Mouse (Mus musculus) gastrocnemius, postnatal 36 days (tissue): Measurements from ENCODE around the gene Fhl3. TPM values are rescaled to one million over a fixed set of nuclear protein-coding genes. Genes with fewer than 3 reads are reported as not detected.
"Not testable (repeated sequence)": the region's sequence is repeated elsewhere in the genome, so short reads cannot be mapped to it uniquely, and the experiment has no call there.

ENCODE experiments used
- DNase-seq, 2 experiments: peaks; one replicate each; pipeline ENCODE4 v3.0.0; 2022
- intact Hi-C: fragments of 180-260 bp; cut with DNase I; formaldehyde crosslinking; loops from one replicate; pipeline ENCODE4 v1.15.1; 2025
- total RNA-seq, 2 experiments: library from RNA; stranded (reverse); gene quantifications; 2 replicates each; pipeline ENCODE4 v1.2.3; 2021

Fhl3 gene
- total RNA-seq, 2 experiments from 2014 or later: 216 to 338 TPM

DNA sequence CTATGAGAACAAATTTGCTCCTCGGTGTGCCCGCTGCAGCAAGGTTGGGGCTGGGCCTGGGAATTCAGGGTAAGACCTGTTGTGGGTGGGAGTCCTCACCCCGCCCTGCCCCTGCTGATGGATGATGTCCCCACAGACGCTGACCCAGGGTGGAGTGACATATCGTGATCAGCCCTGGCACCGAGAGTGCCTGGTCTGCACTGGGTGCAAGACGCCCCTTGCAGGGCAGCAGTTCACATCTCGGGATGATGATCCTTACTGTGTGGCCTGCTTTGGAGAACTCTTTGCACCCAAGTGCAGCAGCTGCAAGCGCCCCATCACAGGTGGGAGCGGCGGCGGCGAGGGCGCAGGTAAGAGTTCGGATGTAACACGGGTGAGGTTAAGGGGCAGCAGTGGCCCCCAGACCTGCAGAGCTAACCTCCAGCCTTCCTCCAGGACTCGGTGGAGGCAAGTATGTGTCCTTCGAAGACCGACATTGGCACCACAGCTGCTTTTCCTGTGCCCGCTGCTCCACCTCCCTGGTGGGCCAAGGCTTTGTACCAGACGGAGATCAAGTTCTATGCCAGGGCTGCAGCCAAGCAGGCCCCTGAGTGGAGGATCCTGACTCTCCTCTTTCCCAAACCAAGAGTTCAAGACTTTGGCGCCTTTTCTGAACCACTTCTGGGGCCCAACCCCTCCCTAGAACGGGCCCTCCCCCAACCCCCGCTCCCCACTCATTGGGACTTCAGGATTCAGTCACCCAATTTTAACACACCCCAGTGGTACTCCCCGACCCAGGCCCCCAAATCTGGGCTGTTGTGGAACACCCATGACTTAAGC is 7.1 kb downstream of the Fhl3 start:
- DNase-seq, intact Hi-C loops: not testable (repeated sequence)

DNA sequence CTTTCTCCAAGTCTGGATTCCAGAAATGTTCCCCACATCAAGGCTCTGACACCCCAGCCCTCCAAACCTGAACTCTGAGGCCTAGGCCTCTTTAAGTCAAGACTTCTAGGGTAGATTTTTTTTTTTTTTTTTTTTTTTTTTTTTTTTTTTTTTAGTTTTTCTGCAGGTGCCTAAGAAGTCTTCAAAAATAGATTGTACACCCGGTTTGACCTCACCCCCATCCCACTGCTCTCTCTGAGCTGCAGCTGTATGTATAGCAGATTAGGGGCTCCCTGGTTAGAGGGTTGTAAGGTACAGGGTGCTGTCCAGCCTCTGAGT is 7.7 kb downstream of the Fhl3 start:
- DNase-seq, intact Hi-C loops: not testable (repeated sequence)

DNA sequence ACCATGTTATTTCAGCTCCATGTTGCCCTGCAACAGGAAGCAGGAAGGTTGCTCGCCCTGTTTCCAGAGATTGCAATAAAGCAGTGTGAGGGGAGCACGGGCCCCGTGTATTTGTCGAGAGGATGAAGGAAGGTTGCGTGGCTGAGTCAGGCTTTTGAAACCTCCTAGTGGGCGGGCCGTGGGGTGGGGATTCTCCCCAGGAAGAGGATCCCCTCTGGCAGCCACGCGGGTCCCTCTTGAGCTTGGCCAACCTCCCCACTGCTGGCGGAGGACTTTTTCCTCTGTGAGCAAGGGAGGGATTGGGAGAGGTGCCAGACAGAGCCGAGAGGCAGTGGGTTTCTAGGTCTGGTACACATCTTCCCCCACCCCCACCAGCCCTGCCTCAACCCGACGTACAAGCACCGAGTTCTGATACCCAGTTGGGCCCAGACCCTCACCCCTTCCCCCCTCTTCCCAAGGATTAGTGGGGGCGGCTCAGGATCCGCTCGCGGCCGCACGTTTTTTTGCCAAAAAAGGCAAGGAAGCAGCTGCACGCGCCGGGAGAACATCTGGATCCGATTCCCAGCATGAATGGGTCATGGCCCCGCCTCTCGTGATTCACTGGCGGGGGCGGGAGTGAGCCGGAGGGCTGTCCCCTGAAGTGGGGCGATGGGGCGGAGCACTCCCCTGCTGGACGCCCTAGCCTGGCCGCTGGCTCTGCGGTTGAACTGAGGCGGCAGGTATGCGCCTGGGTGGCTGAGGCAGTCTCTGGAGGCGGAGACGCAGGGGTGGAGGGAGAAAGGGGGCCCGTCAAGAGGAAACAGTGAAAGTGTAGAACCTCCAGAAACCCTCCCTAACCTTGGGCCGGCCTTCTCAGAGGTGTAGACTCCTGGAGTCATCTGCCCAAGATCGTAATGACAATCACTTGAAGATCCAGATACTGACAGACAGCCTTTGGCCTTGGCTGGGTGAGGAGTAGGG is 8.3 kb downstream of the Fhl3 start:
- DNase-seq: peak; percentile 87 to 90
- intact Hi-C loops: no loop called here

- peak; percentile 35 to 54 for DNase-seq
- intact Hi-C loops: no loop called here
Measured at GRCm38 (mm10) chr4:124709961-124710446, 9.5 kb downstream of the Fhl3 start.

- intact Hi-C loops: no loop called here
- DNase-seq: no peak
Measured at GRCm38 (mm10) chr4:124710776-124711291, 10.3 kb downstream of the Fhl3 start.

- intact Hi-C loops: loop anchor here (1.0 kb wide), 1 partner anchor 24 kb away; no protein-coding TSS in a partner anchor
- no peak for DNase-seq
Measured at GRCm38 (mm10) chr4:124712618-124713017, 12.1 kb downstream of the Fhl3 start.

GRCm38 (mm10) chr4:124713850-124714249 is 13.3 kb downstream of the Fhl3 start:
- intact Hi-C loops: loop anchor here (1.0 kb wide), 1 partner anchor 26 kb away; no protein-coding TSS in a partner anchor
- not testable (repeated sequence) for DNase-seq

DNA sequence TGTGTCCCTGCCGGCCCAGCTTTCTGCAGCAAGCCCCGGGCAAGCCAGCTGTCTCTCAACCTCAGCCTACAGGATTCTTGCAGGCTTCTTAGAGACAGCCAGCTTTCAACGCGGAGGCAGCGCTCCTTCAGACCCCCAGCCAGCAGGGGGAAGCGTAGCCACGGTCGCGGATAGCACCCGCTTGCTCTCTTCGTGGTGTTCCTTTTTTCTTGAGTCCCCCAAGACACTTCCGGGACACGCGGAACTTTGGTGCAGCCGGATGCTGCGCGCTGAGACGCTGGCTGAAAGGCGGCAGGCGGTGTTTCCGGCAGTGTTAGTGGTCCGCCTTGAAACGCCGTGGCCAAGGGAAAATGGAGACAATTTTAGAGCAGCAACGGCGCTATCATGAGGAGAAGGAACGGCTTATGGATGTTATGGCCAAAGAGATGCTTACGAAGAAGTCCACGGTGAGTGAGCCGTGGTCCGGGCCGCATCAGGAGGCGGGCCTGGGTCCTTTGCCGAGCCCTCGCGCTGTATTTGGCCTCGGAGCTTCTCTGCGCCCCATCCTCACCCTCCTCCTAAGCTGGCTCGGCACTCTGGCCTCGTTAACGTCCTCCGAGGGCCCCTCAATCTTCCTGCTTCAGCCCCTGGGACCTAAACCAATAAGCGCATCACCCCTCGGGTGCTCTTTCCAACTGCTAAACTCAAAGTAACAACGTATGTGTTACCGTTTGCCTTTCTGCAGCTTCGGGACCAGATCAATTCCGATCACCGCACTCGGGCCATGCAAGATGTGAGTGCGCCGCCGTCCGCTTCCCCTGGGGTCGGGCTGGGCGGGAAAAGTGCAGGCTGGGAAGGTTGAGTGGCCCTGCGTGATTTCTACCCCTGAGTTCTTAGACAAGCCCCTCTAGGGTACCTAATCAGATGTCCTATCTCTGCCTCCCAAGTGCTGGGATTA is 14.3 kb downstream of the Fhl3 start, which contains the start of gene Sf3a3:
Gene Sf3a3 (plus strand): TSS at position 232 of the 937 bp plus-strand sequence.
- peak; percentile 92 to 94 for DNase-seq
- intact Hi-C loops: loop anchor here (5.0 kb wide), 2 partner anchors 87 to 132 kb away; partner anchors contain the start of gene Mtf1

- DNase-seq: no peak
- intact Hi-C loops: loop anchor here (5.0 kb wide), 2 partner anchors 83 to 128 kb away; partner anchors contain the start of gene Mtf1
Measured at GRCm38 (mm10) chr4:124719101-124719500, 18.6 kb downstream of the Fhl3 start.

GRCm38 (mm10) chr4:124726121-124726520 is 25.6 kb downstream of the Fhl3 start:
- DNase-seq: no peak
- intact Hi-C loops: no loop called here

DNA sequence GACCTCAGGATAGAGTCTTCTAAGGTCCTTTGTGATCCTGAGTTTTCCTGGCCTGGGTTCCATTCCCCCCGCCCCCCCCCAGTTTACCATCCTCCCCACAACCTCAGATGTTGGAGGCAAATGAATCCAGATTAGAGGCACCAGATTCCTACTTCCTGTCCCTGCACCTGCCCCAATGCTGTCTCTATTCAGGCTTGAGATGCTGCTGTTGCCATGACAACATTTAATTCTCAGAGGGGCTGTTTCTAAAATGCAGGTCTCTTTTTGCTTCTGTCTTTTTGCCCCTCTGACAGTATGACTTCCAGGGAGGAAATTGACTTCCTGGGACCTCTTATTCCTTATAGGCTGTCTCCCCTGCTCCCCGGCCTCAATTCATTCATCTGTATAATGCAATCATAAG is 36.5 kb downstream of the Fhl3 start:
- no peak for DNase-seq
- intact Hi-C loops: no loop called here

- intact Hi-C loops: no loop called here
- no peak for DNase-seq
Measured at GRCm38 (mm10) chr4:124737486-124737885, 37.0 kb downstream of the Fhl3 start.

GRCm38 (mm10) chr4:124738013-124738412 is 37.5 kb downstream of the Fhl3 start:
- DNase-seq: no peak
- intact Hi-C loops: no loop called here

DNA sequence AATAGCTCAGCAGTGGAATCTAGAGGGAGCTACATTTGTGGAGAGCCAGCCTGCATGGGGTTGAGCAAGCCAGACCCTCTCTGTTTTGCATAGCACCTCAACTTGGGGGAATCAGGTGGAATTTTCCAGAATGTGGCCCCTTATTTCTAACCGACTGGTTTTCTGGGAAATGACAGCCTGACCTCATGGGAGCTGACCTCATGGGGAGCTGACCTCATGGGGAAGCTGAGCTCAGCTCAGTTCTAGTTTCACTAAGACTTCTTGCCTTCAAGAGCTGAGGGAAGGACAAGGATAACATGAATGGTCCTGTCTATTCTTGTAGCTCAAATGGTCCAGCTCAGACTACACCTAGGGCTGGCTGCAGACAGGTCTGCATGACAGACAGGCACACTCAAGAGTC is 38.3 kb downstream of the Fhl3 start:
- intact Hi-C loops: no loop called here
- DNase-seq: no peak

DNA sequence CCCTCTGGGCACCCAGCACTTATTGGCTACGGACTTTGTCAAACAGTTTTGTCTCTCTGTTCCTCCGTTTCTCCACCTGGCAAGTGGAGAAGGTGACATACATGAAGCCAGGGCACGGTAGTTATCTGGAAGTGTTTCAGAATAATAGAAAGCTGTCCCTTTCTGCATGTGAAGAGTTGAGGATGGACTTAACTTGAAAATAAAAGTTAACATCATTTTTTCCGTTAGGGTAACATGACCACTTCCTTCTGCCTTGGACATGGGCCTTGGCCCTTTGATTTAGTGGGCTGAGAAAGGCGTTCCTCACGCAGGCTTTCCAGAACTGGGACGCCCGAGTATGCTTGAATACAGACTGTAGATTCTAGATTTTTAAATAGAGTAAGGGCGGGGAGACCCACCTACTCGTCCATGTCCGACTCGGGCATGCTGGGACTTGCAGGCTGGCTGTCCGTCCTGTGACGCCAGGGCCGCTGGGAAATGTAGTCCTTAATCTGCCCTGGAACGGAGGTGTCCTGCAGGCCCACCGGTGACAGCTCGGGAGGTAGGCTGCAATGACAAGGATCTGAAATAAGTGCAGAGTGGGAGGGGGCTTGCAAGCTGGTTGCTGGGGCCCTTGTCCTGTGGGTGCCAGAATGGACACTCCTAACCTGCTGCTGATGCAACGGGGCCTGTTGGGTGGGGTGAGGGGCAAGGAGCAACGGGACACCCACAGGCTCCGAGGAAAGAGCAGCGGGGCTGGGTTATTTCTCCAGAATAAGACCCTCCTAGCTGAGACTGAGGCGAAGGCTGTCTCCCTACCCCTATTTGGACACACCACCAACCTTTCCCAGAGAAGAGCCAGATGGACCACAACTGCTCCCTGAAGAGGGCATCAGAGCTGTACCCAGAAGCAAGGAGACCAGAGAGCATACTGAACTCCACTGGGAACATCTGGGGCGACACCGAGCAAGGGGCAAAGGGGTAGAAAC is 41.2 kb downstream of the Fhl3 start, which contains the start of gene Inpp5b:
Gene Inpp5b (plus strand): TSS at position 475 of the 968 bp plus-strand sequence.
- intact Hi-C loops: no loop called here
- peak; percentile 72 to 79 for DNase-seq

GRCm38 (mm10) chr4:124742839-124743238 is 42.3 kb downstream of the Fhl3 start:
- intact Hi-C loops: no loop called here
- DNase-seq: no peak

DNA sequence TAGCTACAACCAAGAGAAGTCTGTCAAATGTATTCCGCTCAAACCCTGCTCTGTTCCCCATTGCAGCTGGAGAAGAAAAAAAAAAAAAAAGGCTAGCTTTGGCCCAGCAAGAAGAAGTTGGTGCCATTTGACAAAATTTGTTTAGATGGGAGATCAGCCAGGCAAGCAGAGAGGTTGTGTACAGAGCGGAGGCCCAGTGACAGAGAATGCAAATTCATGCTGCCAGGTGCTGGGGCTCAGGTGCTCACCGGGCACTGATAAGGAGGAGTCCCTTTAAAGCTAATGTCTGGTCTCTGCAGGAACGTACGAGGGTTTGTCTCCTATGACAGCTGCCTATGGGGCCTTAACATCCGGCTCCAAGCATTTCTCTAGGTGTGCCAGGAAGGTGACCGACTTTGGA is 46.1 kb downstream of the Fhl3 start:
- intact Hi-C loops: no loop called here
- no peak for DNase-seq

GRCm38 (mm10) chr4:124747851-124748250 is 47.4 kb downstream of the Fhl3 start:
- intact Hi-C loops: no loop called here
- DNase-seq: no peak
